Mouse (Mus musculus) CH12.LX (cell line): Measurements from ENCODE around the gene Olfr452. TPM values are rescaled to one million over a fixed set of nuclear protein-coding genes. Genes with fewer than 3 reads are reported as not detected.

Experiments
- DNase-seq: peaks from one replicate; pipeline ENCODE4 v3.0.0-alpha.2; 2013; ENCODE audit errors: extremely low read depth
- H3K27ac ChIP-seq: 2 replicates; pipeline ENCODE4 v1.5.1; 2012; ENCODE audit warnings: low read depth, mild to moderate bottlenecking, control low read depth, moderate library complexity; ENCODE audit not compliant: insufficient read depth
- H3K27me3 ChIP-seq: replicated peaks from 2 replicates; pipeline ENCODE3; 2012; ENCODE audit warnings: inconsistent platforms
- H3K36me3 ChIP-seq, 2 experiments: replicated peaks in 1 of 2; 2 replicates each; pipeline versions ENCODE3 to v1.6.1; 2012; ENCODE audit warnings: inconsistent platforms in 1 of 2, low read length in 1 of 2, mild to moderate bottlenecking in 1 of 2, mixed read lengths in 1 of 2, moderate library complexity in 1 of 2; ENCODE audit not compliant: control insufficient read depth in 1 of 2, insufficient read depth in 1 of 2
- H3K4me1 ChIP-seq, 2 experiments: 2 replicates each; pipeline ENCODE4 v1.6.1; 2012; ENCODE audit warnings: inconsistent platforms in 1 of 2, moderate library complexity in 1 of 2; ENCODE audit not compliant: insufficient read depth in 2 of 2, control insufficient read depth in 1 of 2
- H3K4me2 ChIP-seq: 2 replicates; pipeline ENCODE4 v1.6.1; 2012; ENCODE audit warnings: low read depth, mild to moderate bottlenecking, control low read depth; ENCODE audit not compliant: poor library complexity, insufficient read depth, severe bottlenecking
- H3K4me3 ChIP-seq, 3 experiments: fragments of 150-350 bp in 1 of 3; sonication (generic) in 1 of 3; replicated peaks in 1 of 3; 2 replicates each; pipeline versions ENCODE3 to v1.5.1; 2011 to 2012; ENCODE audit warnings: low read depth in 2 of 3, low read length in 2 of 3, mild to moderate bottlenecking in 2 of 3, moderate library complexity in 2 of 3, control low read depth in 1 of 3, improper control_type of control experiment in 1 of 3, inconsistent platforms in 1 of 3, mixed read lengths in 1 of 3; ENCODE audit not compliant: poor library complexity in 1 of 3
- H3K79me2 ChIP-seq: replicated peaks from 2 replicates; pipeline ENCODE4 v1.6.1; 2012; ENCODE audit warnings: mild to moderate bottlenecking, moderate library complexity; ENCODE audit not compliant: control insufficient read depth, poor library complexity, insufficient read depth, severe bottlenecking; ENCODE audit errors: extremely low read depth
- H3K9ac ChIP-seq: 2 replicates; pipeline ENCODE4 v1.6.1; 2012; ENCODE audit warnings: low read depth, mild to moderate bottlenecking, control low read depth, moderate library complexity; ENCODE audit not compliant: insufficient read depth
- H3K9me3 ChIP-seq: replicated peaks from 2 replicates; pipeline ENCODE3; 2012; ENCODE audit warnings: low read length, inconsistent platforms, mixed read lengths
- CHD1 ChIP-seq: IDR thresholded peaks from 2 replicates; pipeline ENCODE4 v1.6.1; 2012; ENCODE audit warnings: low read depth, low read length, improper control_type of control experiment, inconsistent platforms
- CHD2 ChIP-seq: IDR thresholded peaks from 2 replicates; pipeline ENCODE4 v1.6.1; 2011; ENCODE audit warnings: low read length, improper control_type of control experiment
- CTCF ChIP-seq, 2 experiments: IDR thresholded peaks in 1 of 2; conservative IDR thresholded peaks in 1 of 2; 2 replicates each; pipeline ENCODE4 v1.5.1; 2011 to 2012; ENCODE audit warnings: low read depth in 2 of 2, low read length in 2 of 2, improper control_type of control experiment in 1 of 2, inconsistent platforms in 1 of 2, mild to moderate bottlenecking in 1 of 2, moderate library complexity in 1 of 2
- ELF1 ChIP-seq: IDR thresholded peaks from 2 replicates; pipeline ENCODE4 v1.6.1; 2014; ENCODE audit warnings: low read depth, mild to moderate bottlenecking, inconsistent platforms, low read length, improper control_type of control experiment
- ETS1 ChIP-seq: conservative IDR thresholded peaks from 2 replicates; pipeline ENCODE4 v1.6.1; 2012; ENCODE audit warnings: low read depth, mild to moderate bottlenecking, inconsistent platforms, low read length, improper control_type of control experiment, moderate library complexity
- GABPA ChIP-seq: IDR thresholded peaks from 2 replicates; pipeline ENCODE4 v1.6.1; 2012; ENCODE audit warnings: low read depth, low read length, improper control_type of control experiment, inconsistent platforms; ENCODE audit not compliant: insufficient replicate concordance
- HCFC1 ChIP-seq: IDR thresholded peaks from 2 replicates; pipeline ENCODE4 v1.6.1; 2012; ENCODE audit warnings: low read depth, mild to moderate bottlenecking, inconsistent platforms, low read length, improper control_type of control experiment
- JUND ChIP-seq: conservative IDR thresholded peaks from 2 replicates; pipeline ENCODE4 v1.6.1; 2011; ENCODE audit warnings: low read depth, low read length, improper control_type of control experiment
- KAT2A ChIP-seq: IDR thresholded peaks from 2 replicates; pipeline ENCODE4 v1.6.1; 2012; ENCODE audit warnings: low read length, improper control_type of control experiment, inconsistent platforms; ENCODE audit not compliant: insufficient replicate concordance
- MEF2A ChIP-seq: IDR thresholded peaks from 2 replicates; pipeline ENCODE4 v1.6.1; 2014; ENCODE audit warnings: low read depth, mild to moderate bottlenecking, inconsistent platforms, low read length, improper control_type of control experiment, borderline replicate concordance
- MYC ChIP-seq: IDR thresholded peaks from 2 replicates; pipeline ENCODE4 v1.6.1; 2011; ENCODE audit warnings: low read depth, mild to moderate bottlenecking, improper control_type of control experiment, low read length
- NRF1 ChIP-seq: IDR thresholded peaks from 2 replicates; pipeline ENCODE4 v1.6.1; 2014; ENCODE audit warnings: low read depth, mild to moderate bottlenecking, inconsistent platforms, low read length, improper control_type of control experiment, moderate library complexity
- PAX5 ChIP-seq: IDR thresholded peaks from 2 replicates; pipeline ENCODE4 v1.6.1; 2012; ENCODE audit warnings: low read length, inconsistent platforms, mixed read lengths
- POLR2A ChIP-seq: IDR thresholded peaks from 2 replicates; pipeline ENCODE4 v1.6.1; 2011; ENCODE audit warnings: low read depth, mild to moderate bottlenecking, improper control_type of control experiment, low read length
- RCOR1 ChIP-seq: conservative IDR thresholded peaks from 2 replicates; pipeline ENCODE4 v1.6.1; 2012; ENCODE audit warnings: low read depth, mild to moderate bottlenecking, inconsistent platforms, low read length, improper control_type of control experiment
- SIN3A ChIP-seq: IDR thresholded peaks from 2 replicates; pipeline ENCODE4 v1.6.1; 2012; ENCODE audit warnings: low read length, improper control_type of control experiment, inconsistent platforms
- SMC3 ChIP-seq: IDR thresholded peaks from 2 replicates; pipeline ENCODE4 v1.6.1; 2011; ENCODE audit warnings: low read depth, low read length, improper control_type of control experiment
- TCF12 ChIP-seq: IDR thresholded peaks from 2 replicates; pipeline ENCODE4 v1.6.1; 2014; ENCODE audit warnings: low read depth, mild to moderate bottlenecking, inconsistent platforms, low read length, improper control_type of control experiment
- USF2 ChIP-seq: conservative IDR thresholded peaks from 2 replicates; pipeline ENCODE4 v1.6.1; 2011; ENCODE audit warnings: low read depth, low read length, improper control_type of control experiment
- ZC3H11A ChIP-seq: IDR thresholded peaks from 2 replicates; pipeline ENCODE4 v1.6.1; 2012; ENCODE audit warnings: low read depth, mild to moderate bottlenecking, inconsistent platforms, low read length, improper control_type of control experiment
- ZKSCAN1 ChIP-seq: IDR thresholded peaks from 2 replicates; pipeline ENCODE4 v1.6.1; 2012; ENCODE audit warnings: low read depth, inconsistent platforms, low read length, improper control_type of control experiment, borderline replicate concordance
- ZMIZ1 ChIP-seq: IDR thresholded peaks from 2 replicates; pipeline ENCODE4 v1.6.1; 2012; ENCODE audit warnings: low read depth, mild to moderate bottlenecking, inconsistent platforms, low read length, improper control_type of control experiment
- dilution Hi-C: fragments of 300-500 bp; cut with MboI; formaldehyde crosslinking; loops from 2 replicates; pipeline ENCODE4 v1.14.3; 2020; ENCODE audit warnings: low sequenced_read_pairs; ENCODE audit not compliant: extremely low pct_unique_long_range_greater_than_20kb, extremely low pct_ligation_motif_present
- in situ Hi-C: fragments of 300-500 bp; cut with MboI; formaldehyde crosslinking; loops from 3 replicates; pipeline ENCODE4 v1.14.3; 2019; ENCODE audit warnings: low sequenced_read_pairs, low pct_ligation_motif_present, low pct_unique_long_range_greater_than_20kb, mixed read lengths
- polyA plus RNA-seq: library from polyadenylated mRNA; unstranded; fragments of >175 nt; gene quantifications from 2 replicates; pipeline ENCODE4 v1.2.1, GENCODE M21; 2012; ENCODE audit warnings: low read depth; ENCODE audit not compliant: insufficient read length
- total RNA-seq, 2 experiments: library from RNA; depleted of rRNA; stranded (reverse); fragments of 300-350 nt in 1 of 2; fragments of >200 nt in 1 of 2; gene quantifications; 2 replicates each; pipeline ENCODE4 v1.2.3; 2012 to 2014

Gene Olfr452
- not detected in 2 replicates for total RNA-seq (2012; rRNA removed)
- total RNA-seq (2014; rRNA removed) = not detected in 2 replicates
- not detected in 2 replicates for polyA plus RNA-seq

DNA sequence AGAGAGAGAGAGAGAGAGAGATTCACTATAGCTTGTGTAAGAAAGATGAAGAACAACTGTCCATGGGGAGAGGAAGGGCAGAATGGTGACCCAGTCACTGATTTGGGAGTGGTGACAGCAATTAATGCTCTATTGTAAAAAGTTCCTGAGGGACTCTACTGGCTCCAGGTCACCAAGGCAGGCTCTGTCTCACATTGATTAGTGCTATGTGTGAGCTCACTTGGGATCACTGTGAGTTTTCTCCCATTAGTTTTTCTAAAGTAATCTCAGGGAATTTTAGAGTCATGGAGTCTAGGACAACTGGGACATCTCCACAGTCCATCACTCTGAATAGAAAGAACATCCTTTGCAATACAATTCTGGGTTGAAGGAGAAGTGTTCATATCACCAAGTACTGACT lies at the start of gene Olfr452:
TSS of gene Olfr452 (plus strand) at position 301 of the 400 bp plus-strand sequence.
- Histone ChIP-seq H3K79me2 (no peaks in the 10 kb centered on the region), H3K9me3 (no peaks in the 10 kb centered on the region), H3K4me3 (no peak within 1 kb of the TSS), H3K9ac (no peak within 1 kb of the TSS), H3K4me2 (no peak within 1 kb of the TSS), H3K36me3 (no peaks in the 10 kb centered on the region), H3K27ac (no peak within 1 kb of the TSS), H3K27me3 (no peaks in the 10 kb centered on the region), H3K4me1 (no peaks in the 10 kb centered on the region)
- no peak for DNase-seq
- no peak for TF ChIP-seq RCOR1
- TF ChIP-seq CHD1 = no peak
- TF ChIP-seq ELF1 = no peak
- no peak for TF ChIP-seq ZKSCAN1
- no peak for TF ChIP-seq SIN3A
- TF ChIP-seq CHD2 = no peak
- TF ChIP-seq ETS1 = no peak
- no peak for TF ChIP-seq POLR2A
- TF ChIP-seq MYC = no peak
- no peak for TF ChIP-seq HCFC1
- no peak for TF ChIP-seq JUND
- dilution Hi-C loops (no loop called here), in situ Hi-C loops (no loop called here)

DNA sequence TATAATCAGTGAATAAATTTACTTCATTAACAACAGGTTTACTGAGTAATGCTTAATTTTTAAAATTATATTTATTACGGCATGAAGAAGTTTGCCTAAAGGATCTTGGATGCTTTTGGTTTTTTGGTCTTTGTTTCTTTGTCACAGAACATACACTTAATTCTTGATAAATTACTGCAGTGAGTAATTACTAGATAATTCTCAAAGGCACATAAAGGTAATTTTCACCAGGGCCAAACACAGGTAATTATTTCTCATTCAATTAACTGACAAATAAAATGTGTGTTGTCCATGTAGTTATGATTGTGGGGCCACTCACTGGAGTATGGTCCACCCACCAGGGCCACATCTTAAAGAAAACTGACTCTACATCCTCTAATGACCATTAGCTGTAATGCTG lies 45.8 kb upstream of the Olfr452 start, which contains the start of gene Olfr453:
TSS of gene Olfr453 (plus strand) at position 301 of the 400 bp plus-strand sequence.
- no peaks in the 10 kb centered on the region for H3K36me3 ChIP-seq
- H3K4me1 ChIP-seq = no peaks in the 10 kb centered on the region
- dilution Hi-C loops = no loop called here
- H3K4me3 ChIP-seq = no peak within 1 kb of the TSS
- TF ChIP-seq MEF2A (no peak), ZMIZ1 (no peak), POLR2A (no peak), CHD1 (no peak), MYC (no peak), USF2 (no peak), ETS1 (no peak), ELF1 (no peak), PAX5 (no peak), TCF12 (no peak), KAT2A (no peak), CTCF (conservative IDR thresholded peaks at IDR 0.05 in 1 of 2, IDR thresholded peaks at IDR 0.05 in 1 of 2; ENCODE audit: low read depth in 2 of 2, low read length in 2 of 2) (no peak), SMC3 (no peak), GABPA (no peak), NRF1 (no peak), ZC3H11A (no peak)
- in situ Hi-C loops = no loop called here
- H3K27ac ChIP-seq = no peak within 1 kb of the TSS
- no peak within 1 kb of the TSS for H3K4me2 ChIP-seq
- no peak within 1 kb of the TSS for H3K9ac ChIP-seq
- H3K9me3 ChIP-seq = no peaks in the 10 kb centered on the region
- no peaks in the 10 kb centered on the region for H3K27me3 ChIP-seq
- DNase-seq = no peak
- no peaks in the 10 kb centered on the region for H3K79me2 ChIP-seq
